Mouse (Mus musculus) midbrain, embryonic 11.5 days (tissue): ENCODE measurements around the gene Slc5a5. TPM values are rescaled to one million over a fixed set of nuclear protein-coding genes. Genes with fewer than 3 reads are reported as not detected.

Source experiments
- ATAC-seq: fragments of 200-750 bp; cut with Nextera tagmentation; 2 replicates; pipeline ENCODE4 v1.8.0; 2017; ENCODE audit warnings: moderate TSS enrichment, moderate library complexity; ENCODE audit not compliant: low FRiP score
- DNase-seq: peaks from one replicate; pipeline ENCODE4 v3.0.0; 2015; ENCODE audit warnings: low spot score; ENCODE audit errors: missing footprints
- H3K27ac ChIP-seq: fragments of 300-500 bp; sonication (generic); 2 replicates; pipeline ENCODE4 v1.5.1; 2014; ENCODE audit warnings: low read depth, low read length
- H3K27me3 ChIP-seq: fragments of 300-500 bp; sonication (generic); 2 replicates; pipeline ENCODE4 v1.6.1; 2014; ENCODE audit warnings: mild to moderate bottlenecking, low read length, moderate library complexity, mixed read lengths; ENCODE audit not compliant: control insufficient read depth, insufficient read depth
- H3K36me3 ChIP-seq: fragments of 300-500 bp; sonication (generic); 2 replicates; pipeline ENCODE4 v1.6.1; 2014; ENCODE audit warnings: mild to moderate bottlenecking, low read length, moderate library complexity, mixed read lengths; ENCODE audit not compliant: control insufficient read depth, insufficient read depth
- H3K4me1 ChIP-seq: fragments of 300-500 bp; sonication (generic); 2 replicates; pipeline ENCODE4 v1.6.1; 2014; ENCODE audit warnings: low read length; ENCODE audit not compliant: control insufficient read depth, insufficient read depth
- H3K4me2 ChIP-seq: fragments of 300-500 bp; sonication (generic); 2 replicates; pipeline ENCODE4 v1.6.1; 2014; ENCODE audit warnings: mild to moderate bottlenecking, moderate library complexity
- H3K4me3 ChIP-seq: fragments of 300-500 bp; sonication (generic); 2 replicates; pipeline ENCODE4 v1.5.1; 2014; ENCODE audit warnings: low read depth, low read length
- H3K9ac ChIP-seq: fragments of 300-500 bp; sonication (generic); 2 replicates; pipeline ENCODE4 v1.6.1; 2014; ENCODE audit warnings: low read length
- H3K9me3 ChIP-seq: fragments of 300-500 bp; sonication (generic); 2 replicates; pipeline ENCODE4 v1.6.1; 2016; ENCODE audit warnings: low read length; ENCODE audit not compliant: control insufficient read depth
- WGBS: fragments of 180-500 bp; shearing (Covaris S2); extraction: QIAGEN DNeasy Blood & Tissue Kit; methylation state at CpG from one replicate; pipeline ENCODE4 v1.1.7; 2014; 5-methylcytosine and 5-hydroxymethylcytosine counted together
- polyA plus RNA-seq: library from polyadenylated mRNA; unstranded; fragments of >200 nt; fragmentation: Nextera tagmentation; extraction: Ambion mirVana; gene quantifications from 2 replicates; pipeline ENCODE4 v1.2.1, GENCODE M21; 2014

The Slc5a5 gene
- polyA plus RNA-seq, 1 experiment from 2014 or later, result 0.77 TPM

DNA sequence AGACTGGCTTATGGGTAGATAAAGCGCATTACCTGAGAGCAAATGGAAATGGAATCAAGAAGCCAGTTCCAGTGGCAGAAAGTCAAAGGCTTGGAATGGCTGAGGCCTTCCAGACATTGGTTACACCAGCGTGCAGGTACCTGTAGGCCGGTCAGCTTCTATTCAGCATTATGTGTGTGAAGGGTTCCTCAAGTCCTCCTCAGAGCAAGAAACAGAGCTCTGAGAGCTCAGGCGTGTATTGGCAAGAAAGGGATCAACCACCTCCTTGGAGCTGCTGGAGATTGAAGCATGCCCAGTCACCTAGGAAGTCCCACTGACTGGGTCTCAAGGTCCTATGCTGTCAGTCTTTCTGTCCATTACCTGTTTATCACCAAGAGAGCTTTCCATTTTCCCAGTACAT, 33.2 kb upstream of the Slc5a5 start:
- ATAC-seq (no peak), DNase-seq (no peak)
- Histone ChIP-seq H3K27me3 (no peaks in the 10 kb centered on the region), H3K36me3 (no peaks in the 10 kb centered on the region), H3K4me2 (no peak overlapping the region), H3K9me3 (no peaks in the 10 kb centered on the region), H3K4me1 (no peaks in the 10 kb centered on the region), H3K4me3 (no peak overlapping the region), H3K27ac (no peak overlapping the region), H3K9ac (no peak overlapping the region)
- 94% methylated on average over 4 of the region's 4 CpGs for WGBS

DNA sequence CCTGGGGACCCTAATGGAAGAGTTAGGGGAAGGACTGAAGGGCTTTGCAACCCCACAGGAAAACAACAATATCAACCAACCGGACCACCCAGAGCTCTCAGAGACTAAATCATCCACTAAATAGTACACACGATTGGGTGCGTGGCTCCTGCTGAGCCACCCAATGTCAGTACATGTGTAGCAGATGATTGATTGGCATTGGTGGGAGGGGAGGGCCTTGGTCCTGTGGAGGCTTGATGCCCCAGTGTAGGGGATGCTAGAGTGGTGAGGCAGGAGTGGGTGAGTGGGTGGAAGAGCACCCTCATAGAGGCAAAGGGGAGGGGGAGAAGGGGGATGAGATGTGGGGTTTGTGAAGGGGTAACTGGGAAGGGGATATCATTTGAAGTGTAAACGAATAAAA, 31.6 kb upstream of the Slc5a5 start:
- Histone ChIP-seq H3K9me3 (no peaks in the 10 kb centered on the region), H3K27ac (no peak overlapping the region), H3K9ac (no peak overlapping the region), H3K4me3 (no peak overlapping the region), H3K4me2 (no peak overlapping the region), H3K4me1 (no peaks in the 10 kb centered on the region), H3K36me3 (no peaks in the 10 kb centered on the region), H3K27me3 (no peaks in the 10 kb centered on the region)
- ATAC-seq, result no peak
- DNase-seq, result no peak
- WGBS, result 91% methylated on average over 4 of the region's 4 CpGs

DNA sequence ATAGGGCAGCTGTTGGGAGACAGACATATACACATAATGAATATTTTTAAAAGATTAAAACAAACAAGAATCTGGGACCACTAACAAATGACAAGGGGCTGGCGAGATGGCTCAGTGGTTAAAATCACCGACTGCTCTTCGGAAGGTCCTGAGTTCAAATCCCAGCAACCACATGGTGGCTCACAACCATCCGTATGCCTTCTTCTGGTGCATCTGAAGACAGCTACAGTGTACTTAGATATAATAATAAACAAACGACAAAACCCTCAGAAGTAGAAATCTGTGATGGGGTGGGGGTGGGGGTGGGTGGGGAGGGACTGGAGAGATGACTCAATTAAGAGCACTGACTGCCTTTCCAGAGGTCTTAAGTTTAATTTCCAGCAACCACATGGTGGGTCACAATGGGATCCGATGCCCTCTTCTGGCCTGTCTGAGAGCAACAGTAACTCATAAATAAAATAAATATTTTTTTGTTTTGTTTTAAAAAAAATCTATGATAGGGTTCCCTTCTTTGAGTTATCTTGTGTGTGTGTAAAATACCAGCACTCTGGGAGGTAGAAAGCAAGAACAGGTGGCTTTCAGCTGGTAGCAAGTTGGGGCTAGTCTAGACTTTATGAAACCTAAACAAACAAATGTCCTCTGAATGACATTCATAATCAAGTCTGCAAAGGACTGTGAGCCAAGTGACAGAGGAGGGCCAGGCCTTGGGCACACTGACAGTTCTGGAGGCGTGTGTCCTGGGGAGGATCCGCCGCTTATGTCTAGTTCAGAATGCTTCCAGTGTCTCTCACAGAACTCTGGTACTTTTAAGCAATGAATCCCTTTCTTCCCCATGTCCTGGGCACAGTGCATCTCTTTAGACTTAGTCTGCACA, 27.7 kb upstream of the Slc5a5 start:
- no peak for ATAC-seq
- peaks cover 7% of the 10 kb centered on the region for H3K36me3 ChIP-seq

DNA sequence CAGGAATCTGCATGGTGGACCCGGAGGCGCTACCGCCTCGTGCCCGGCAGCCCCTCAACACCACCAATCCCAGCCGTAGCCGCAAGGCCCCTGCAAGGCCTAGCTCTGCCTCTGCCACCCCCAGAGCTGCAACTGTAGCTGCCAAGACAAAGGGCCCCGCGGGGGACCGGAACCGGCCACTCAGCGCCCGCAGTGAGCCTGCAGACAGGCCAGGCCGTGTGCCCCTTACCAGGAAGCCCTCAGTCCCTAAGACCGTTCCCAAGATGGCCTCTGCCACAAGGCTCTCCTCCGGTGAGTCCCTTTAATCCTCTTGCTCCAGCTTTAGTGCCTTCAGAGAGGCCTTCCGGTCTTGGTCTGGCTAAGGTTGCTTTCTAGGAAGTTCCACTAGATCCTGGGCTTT, 22.1 kb upstream of the Slc5a5 start:
- Histone ChIP-seq H3K4me2 (no peak overlapping the region), H3K36me3 (peaks cover 23% of the 10 kb centered on the region), H3K4me3 (no peak overlapping the region), H3K9ac (no peak overlapping the region), H3K9me3 (no peaks in the 10 kb centered on the region), H3K27me3 (no peaks in the 10 kb centered on the region), H3K4me1 (no peaks in the 10 kb centered on the region), H3K27ac (no peak overlapping the region)
- no peak for DNase-seq
- 93% methylated on average over 17 of the region's 17 CpGs for WGBS
- no peak for ATAC-seq

More for the DNA sequence above, 27.7 kb upstream of the Slc5a5 start:
- no peak overlapping the region for H3K4me3 ChIP-seq
- H3K9ac ChIP-seq, result no peak overlapping the region
- no peaks in the 10 kb centered on the region for H3K9me3 ChIP-seq
- DNase-seq, result no peak
- no peaks in the 10 kb centered on the region for H3K4me1 ChIP-seq
- H3K27me3 ChIP-seq, result no peaks in the 10 kb centered on the region
- WGBS, result 87% methylated on average over 9 of the region's 9 CpGs
- H3K4me2 ChIP-seq, result no peak overlapping the region
- no peak overlapping the region for H3K27ac ChIP-seq

DNA sequence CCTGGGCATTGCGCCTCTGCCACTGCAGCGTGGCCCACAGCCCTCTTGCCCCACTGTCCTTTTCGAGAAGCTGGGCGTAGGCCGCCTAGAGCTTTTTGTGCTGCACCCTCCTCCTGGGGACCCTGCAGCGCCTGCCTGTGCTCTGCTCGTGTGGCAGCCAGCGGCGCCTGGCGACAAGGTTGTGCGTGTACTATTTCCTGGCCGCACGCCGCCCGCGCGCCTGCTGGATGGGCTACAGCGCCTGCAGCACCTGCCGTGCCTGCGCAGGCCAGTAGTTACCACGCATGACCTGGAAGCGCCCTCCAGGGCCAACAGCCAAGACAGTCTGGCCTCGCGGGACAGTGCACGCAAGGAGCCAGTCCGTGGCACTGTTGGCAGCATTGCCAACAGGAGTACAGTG, 21.0 kb upstream of the Slc5a5 start:
- H3K27me3 ChIP-seq, result no peaks in the 10 kb centered on the region
- no peak overlapping the region for H3K27ac ChIP-seq
- H3K4me1 ChIP-seq, result no peaks in the 10 kb centered on the region
- DNase-seq (no peak), ATAC-seq (no peak)
- WGBS, result 96% methylated on average over 26 of the region's 26 CpGs
- no peak overlapping the region for H3K4me2 ChIP-seq
- no peak overlapping the region for H3K9ac ChIP-seq
- no peaks in the 10 kb centered on the region for H3K9me3 ChIP-seq
- H3K4me3 ChIP-seq, result no peak overlapping the region
- H3K36me3 ChIP-seq, result peaks cover 23% of the 10 kb centered on the region

DNA sequence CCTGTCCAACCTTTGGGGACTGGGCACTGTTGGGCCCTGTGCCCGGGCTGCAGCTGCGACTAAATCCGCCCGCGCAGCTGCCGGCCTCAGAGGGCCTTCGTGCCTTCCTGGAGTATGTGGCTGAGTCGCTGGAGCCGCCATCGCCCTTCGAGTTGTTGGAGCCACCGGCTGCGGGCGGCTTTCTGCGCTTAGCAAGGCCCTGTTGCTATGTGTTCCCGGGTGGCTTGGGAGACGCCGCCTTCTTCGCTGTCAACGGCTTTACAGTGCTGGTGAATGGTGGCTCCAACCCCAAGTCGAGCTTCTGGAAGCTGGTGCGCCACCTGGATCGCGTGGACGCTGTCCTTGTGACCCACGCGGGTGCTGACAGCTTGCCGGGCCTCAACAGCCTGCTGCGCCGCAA, 20.4 kb upstream of the Slc5a5 start:
- Histone ChIP-seq H3K4me1 (no peaks in the 10 kb centered on the region), H3K27ac (no peak overlapping the region), H3K4me3 (no peak overlapping the region), H3K9ac (no peak overlapping the region), H3K9me3 (no peaks in the 10 kb centered on the region), H3K27me3 (no peaks in the 10 kb centered on the region), H3K4me2 (no peak overlapping the region), H3K36me3 (peaks cover 21% of the 10 kb centered on the region)
- ATAC-seq (no peak), DNase-seq (no peak)
- 94% methylated on average over 30 of the region's 30 CpGs for WGBS

DNA sequence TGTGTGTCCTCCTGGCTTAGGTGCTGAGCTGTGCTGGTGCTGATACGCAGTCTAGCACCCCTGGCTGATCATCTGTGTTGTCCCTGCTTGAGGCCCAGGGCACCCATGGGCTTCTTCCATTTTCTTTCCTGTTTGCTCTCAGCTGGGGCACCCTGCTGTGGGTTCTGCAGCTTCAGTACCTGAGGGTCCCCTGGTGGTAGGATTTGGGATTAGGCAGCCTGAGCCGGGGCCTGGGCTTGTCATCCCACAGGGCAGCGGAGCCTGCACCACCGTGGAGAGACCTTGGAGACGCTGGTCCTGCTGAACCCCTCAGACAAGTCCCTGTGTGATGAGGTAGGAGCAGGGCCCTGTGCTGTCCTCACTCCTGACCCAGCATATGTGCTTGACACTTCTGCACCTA, 19.0 kb upstream of the Slc5a5 start:
- no peak overlapping the region for H3K4me3 ChIP-seq
- peaks cover 5% of the 10 kb centered on the region for H3K4me1 ChIP-seq
- no peaks in the 10 kb centered on the region for H3K9me3 ChIP-seq
- no peak overlapping the region for H3K27ac ChIP-seq
- WGBS, result 78% methylated on average over 5 of the region's 5 CpGs
- DNase-seq, result no peak
- no peak for ATAC-seq
- no peaks in the 10 kb centered on the region for H3K27me3 ChIP-seq
- no peak overlapping the region for H3K4me2 ChIP-seq
- peaks cover 20% of the 10 kb centered on the region for H3K36me3 ChIP-seq
- H3K9ac ChIP-seq, result no peak overlapping the region

DNA sequence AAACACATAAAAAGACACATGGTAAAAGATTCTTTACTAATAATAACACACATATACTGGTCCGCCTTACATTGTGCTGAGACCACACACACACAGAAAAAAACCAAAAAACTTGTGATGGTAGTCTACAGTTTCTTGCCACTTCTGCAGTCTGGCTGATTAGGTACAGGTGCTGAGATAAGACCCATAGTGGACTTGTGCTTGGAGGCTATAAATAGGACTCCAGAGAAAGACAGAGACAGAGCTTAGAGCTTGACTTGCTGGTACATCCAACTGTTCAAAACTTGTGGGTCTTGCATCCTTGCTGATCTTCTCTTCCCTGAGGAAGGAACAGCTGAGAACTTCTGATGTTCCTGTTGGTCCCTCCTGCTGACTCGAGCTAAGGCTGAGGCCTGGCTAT, 15.0 kb upstream of the Slc5a5 start:
- Histone ChIP-seq H3K36me3 (peaks cover 2% of the 10 kb centered on the region; the same call in 1 of the 2 replicates), H3K9me3 (no peaks in the 10 kb centered on the region), H3K27me3 (no peaks in the 10 kb centered on the region), H3K27ac (no peak overlapping the region), H3K9ac (no peak overlapping the region), H3K4me1 (peaks cover 6% of the 10 kb centered on the region), H3K4me3 (no peak overlapping the region), H3K4me2 (no peak overlapping the region)
- WGBS, result 92% methylated on average over 2 of the region's 2 CpGs
- ATAC-seq, result no peak
- DNase-seq, result no peak

DNA sequence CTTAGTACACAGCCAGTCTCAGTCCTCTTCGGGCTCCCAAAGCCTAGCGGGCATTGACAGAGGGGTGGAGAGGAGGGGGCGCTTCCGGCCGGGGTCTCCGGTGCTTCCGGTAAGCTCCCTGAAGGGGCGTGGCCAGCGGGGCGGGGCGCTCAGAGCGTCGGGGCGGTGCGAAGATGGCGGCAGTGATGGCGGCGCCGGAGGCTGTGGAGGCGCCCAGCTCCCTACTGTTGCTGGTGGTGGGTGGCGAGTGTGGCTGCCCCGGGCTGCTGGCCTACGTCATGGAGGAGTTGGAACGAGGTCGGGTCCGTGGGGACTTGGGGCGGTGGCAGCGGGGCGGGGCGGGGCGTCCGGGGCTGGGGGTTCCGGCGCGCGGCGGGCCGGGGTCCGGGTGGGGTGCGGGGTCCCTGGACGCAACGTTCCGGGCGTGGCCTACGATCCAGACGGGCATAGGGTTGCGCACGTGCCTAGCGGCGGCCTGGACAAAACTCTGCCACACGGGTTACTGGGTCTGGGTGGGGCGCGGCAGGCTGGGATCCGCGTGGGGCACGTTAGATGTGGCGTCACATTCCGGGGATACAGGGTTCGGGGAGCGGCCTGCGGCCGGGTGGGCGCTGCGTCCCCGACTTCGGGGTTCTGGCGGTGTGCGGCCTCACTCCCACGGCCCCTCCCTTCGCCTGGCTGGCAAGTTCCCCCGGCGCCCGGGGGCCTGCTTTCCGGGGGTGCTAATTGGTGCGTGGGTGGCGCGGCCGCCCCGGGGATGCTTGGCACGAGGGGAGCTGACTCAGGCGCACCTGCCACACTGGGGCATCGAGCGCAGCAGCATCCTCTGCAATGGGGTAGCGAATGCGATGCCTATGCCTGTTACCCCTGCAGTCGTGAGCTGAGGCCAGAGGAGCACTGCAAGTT, 13.5 kb upstream of the Slc5a5 start, which contains the start of gene Map1s:
TSS of gene Map1s (plus strand) at position 102 of the 906 bp plus-strand sequence.
- peak within 1 kb of the TSS; percentile 79 for H3K27ac ChIP-seq
- peak within 1 kb of the TSS; percentile 91 for H3K9ac ChIP-seq
- 2% methylated on average over 60 of the region's 86 CpGs for WGBS
- H3K27me3 ChIP-seq, result no peaks in the 10 kb centered on the region; the same call in 1 of the 2 replicates
- no peaks in the 10 kb centered on the region for H3K9me3 ChIP-seq
- peak within 1 kb of the TSS; percentile 95 for H3K4me2 ChIP-seq
- no peaks in the 10 kb centered on the region for H3K36me3 ChIP-seq
- DNase-seq (peak; percentile 99), ATAC-seq (peak; percentile 96)
- H3K4me3 ChIP-seq, result peak within 1 kb of the TSS; percentile 95
- H3K4me1 ChIP-seq, result peaks cover 6% of the 10 kb centered on the region
